Mouse (Mus musculus): ENCODE results near the gene Tspoap1.
A peak's percentile ranks its signal among the peaks of the same experiment; 100 is the strongest.

Gene Tspoap1

DNA sequence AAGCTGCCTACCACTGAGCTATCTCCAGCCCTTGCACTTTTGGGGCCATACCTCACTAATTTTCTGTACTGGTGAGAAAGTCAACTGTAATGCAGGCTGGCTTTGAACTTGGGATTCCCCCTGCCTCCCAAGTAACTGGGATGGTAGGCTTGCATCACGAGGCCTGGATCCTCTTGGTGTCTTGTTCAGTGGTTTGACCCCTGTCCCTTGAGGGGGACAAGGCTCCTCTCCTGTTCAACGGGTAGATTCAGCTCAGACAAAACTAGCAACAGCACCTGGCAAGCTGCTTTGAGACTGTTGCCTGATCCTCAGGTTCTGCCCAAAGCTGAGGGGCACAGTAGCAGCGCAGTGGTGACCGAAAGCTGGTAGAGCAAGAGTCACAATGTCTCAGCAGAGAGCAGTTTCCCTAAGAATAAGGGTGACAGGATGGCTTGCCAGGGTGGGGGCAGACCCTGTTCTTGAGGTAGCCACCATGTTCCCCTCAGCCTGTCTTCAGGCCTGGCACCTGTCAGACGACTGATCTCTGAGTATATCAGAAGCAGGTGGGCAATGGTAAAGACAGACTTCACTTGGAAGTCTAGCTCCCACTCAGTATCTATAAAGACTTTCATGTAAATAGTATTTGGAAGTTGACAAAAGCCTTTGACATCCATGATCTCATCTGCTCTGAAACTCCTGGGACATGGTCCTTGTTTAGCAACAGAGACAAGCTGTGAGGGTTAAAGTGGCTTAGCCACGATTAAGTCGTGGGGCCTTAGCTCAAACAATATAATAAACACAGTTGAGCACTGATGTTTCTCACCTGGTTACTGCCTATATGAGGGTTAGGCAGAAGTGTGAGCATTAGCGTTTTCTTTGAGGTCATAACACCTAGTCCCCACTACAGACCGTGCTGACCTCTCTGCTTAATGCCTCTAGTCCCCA lies 14.4 kb upstream of the Tspoap1 start:
- peak in 1 of 2 experiments; percentile 19 for DNase-seq

DNA sequence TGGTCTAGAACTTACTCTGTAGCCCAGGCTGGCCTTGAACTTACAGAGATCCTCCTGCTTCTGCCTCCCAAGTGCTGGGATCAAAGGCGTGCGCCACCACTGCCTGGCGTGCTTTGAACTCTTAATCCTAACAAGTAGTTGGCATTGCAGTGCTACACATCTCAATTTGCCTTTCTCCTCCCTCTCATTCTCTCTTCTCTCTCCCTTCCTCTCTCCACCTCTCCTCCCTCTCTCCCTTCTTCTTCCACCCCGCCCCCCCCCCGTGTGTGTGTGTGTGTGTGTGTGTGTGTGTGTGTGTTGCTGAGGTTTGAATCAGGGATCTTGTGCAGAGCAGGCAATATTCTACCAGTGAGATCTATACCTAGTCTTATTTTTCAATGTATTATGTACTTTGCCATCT lies 13.0 kb upstream of the Tspoap1 start:
- DNase-seq, result no peak

DNA sequence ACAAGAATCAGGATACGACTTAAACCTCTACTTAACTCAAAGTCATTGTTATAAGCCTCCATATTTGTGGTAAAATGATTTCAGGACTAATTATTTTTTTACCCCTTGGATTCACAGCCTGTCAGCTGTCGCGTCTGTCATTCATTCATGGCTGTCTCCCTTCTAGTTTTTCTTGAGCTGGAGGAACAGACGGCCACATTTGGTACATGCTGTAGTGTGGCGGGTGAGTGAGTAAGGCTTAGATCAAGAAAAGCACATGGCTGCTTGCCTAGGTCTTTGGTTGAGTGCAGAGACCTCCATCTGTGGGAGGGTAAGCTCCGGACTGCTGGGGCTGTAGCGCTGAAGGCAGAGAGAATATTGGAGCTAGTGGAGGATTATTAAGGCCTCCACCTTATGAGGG lies 12.6 kb upstream of the Tspoap1 start:
- no peak for DNase-seq

DNA sequence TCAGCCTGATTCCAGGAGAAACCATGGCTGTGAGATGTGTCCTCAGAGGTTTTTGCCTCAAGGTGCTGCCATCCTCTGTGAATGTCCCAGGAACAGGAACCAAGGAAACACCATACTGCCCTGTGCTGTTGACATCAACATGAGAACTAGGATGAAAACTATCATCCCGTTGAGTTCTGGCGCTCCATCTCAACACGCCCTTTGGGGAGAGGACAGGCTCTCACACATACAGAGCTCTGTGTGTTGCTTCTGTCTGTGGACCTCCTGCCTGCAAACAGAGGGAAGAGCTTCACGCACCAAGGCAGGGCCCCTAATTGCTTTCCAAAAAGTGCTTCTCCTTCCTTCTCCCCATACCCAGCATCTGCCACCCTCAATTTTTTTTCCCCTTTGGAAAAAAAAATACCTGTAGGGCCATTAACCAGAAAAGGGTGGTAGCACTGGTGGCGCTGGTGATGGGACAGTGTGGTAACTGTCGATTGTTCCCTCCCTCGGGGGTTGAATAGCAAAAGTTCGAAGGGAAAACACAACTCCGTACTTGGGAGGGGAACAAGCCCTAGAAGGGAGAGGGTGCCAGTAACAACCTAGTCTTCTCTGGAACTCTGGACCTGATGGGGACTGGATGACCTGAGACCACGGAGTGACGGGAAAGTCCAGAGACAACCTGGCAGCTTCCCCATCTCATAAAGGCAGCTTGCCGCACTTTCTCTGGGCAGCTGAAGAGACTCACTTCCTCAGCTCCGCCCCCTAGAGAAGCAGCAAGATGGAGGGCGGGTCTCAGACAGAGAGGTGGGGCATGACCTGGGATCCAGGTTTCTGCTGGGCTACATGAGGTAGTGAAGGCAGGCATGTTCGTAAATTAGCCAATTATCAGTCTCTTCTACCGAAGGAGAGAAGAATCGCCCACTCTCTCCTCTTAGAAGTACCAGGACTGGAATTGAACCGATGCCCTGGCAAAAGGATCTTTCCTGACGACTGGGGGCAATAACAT lies 11.9 kb upstream of the Tspoap1 start:
- DNase-seq, result peak; percentile 84 to 87

DNA sequence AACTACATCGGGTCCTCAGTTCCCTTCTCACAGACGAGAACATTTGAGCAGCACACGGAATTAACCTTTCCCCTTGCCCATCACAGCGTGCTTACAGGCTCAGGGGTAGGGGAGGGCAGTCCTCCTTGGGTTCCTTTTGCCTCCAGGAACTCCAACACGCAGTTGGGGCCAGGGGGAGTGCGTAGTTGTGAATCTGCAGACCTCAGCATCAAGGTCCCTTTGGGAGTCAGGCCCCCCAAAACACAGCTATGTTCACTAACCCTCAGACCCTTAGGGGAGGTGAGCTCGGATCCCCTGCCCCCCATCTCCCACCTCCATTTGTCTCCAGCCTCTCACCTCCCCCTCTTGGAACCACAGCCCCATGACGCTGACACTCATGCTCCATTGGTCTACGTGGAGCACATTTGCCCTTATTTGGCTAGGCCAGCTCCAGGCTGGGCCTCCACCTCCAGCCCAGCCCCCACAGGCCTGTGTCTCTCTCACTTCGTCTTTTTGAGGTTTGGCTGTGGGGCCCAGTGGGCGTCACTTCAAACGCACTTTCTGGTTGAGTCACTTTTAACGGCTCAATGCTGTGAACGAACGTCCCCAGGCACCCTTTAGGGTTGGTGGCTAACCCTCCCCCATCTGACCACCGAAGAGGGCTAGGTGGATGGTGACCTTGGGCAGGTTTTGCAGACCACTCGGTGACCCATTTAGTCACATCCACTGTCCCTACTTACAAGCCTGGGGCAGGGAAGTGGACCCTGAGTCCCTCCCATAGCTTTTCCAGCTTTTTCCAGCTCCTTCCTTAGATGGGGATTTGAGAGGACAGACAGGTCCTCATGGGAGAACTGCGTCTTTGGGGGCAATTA lies 10.9 kb upstream of the Tspoap1 start:
- peak; percentile 92 to 96 for DNase-seq

DNA sequence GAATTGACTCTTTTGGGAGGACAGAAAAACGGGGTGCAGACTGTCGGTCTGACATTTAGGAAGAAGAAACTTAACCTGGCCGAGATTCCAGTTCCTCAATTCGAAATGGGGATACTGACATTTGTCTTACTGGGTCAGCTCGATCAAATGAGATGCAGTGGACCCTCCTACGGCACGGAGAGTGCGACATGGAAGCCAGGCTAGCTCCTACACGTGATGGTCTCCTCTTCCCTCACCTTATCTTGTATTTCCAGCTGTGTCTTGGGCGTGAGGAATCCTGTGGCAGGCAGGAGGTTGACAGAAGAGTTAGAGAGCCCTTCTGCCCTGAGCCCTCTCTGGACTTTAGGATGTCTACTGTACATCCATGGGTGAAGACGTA lies 10.3 kb upstream of the Tspoap1 start:
- DNase-seq, result no peak

DNA sequence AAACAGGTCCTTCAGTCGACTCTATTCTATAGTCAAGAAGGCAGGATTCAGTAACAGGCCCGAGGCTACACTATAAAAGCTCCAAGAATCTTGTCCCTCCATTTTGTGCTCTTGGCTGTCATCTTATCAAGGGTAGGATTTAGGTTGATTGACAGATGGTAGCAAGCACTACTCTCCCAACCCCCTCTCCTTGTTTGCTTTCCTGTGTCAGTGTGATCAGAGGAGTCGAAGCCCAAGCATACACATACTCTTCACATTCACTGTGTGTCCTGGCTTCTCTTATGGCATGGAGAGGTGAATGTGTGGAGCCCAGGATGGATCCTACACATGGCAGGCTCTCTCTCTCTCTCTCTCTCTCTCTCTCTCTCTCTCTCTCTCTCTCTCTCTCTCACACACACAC lies 9.8 kb upstream of the Tspoap1 start:
- no peak for DNase-seq

DNA sequence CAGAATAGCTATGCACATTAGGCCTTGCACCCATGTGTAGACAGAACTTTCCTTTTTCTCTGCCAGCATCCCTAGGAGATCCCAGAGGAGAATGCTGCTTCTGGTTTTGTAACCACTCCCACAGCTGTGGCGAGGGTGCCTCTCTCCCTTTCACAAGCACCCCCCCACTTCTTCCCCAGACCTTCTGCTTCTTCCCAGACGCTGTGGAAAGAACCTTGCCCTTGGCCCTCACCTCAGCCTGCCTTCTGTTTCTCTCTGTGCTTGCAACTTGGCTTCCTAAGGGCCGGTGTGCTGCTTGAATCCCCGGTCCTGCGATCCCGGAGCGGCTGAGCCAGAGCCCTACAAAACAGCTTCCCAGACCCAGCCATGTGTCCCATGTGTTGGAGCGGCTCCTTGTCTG lies 9.3 kb upstream of the Tspoap1 start:
- DNase-seq, result no peak

DNA sequence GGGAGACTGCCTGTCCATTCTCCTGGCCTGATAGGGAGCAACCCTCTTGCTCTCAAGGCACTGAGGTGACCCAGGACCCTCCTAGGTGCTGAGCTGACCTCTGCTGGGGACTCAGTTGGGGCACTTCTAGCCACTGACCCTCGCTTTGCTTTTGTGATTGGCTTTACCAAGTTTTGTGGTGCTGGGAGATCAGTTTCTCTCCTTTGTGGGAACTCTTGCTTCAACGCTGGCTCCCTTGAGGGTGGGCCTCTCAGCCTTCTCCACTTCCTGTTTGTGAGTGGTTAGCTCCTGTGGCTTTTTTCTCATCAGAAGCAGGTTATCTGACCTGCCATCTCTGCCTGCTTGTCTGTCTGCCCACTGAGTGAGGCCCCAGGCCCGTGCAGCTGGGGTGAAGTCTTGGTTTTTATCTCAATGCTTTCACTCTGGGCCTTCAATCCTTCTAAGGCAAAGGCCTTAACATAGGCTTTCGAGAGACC lies 8.8 kb upstream of the Tspoap1 start:
- peak; percentile 65 for DNase-seq

DNA sequence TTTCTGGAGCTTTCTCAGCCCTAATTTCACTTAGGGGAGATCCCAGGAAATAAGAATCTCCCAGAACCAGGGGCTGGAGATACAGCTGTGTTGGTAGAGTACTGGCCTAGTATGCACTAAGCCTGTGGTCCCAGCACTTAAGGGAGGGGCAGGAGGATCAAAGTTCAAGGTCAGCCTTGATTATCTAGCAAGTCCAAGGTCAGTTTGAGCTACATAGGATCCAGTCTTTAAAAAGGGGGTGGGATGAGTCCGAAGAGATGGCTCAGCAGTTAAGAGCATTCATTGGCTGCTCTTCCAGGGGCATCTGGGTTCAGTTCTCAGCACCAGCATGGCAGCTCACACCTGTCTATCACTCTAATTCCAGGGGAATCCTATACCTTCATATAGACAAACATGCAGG lies 8.0 kb upstream of the Tspoap1 start:
- no peak for DNase-seq

DNA sequence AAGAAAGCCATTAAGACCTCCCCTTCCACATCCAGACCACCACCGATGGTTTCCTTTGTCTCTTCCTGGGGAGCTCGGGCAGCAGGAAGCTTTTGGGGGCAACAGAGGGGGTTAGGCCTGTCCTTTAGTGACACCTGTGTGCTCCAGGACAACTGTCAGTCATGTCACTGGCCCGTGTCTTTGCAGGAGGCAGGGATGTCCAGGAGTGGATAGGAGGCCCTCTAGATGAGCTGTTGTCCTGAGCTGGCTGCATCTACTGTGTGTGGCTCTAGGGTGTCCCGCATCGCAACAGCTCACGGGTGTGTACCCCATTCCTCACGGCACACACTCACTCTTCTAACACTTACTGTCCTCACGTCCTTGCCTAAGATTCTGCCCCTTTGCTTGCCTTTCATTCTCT lies 7.1 kb upstream of the Tspoap1 start:
- DNase-seq, result peak in 1 of 2 experiments; percentile 18

DNA sequence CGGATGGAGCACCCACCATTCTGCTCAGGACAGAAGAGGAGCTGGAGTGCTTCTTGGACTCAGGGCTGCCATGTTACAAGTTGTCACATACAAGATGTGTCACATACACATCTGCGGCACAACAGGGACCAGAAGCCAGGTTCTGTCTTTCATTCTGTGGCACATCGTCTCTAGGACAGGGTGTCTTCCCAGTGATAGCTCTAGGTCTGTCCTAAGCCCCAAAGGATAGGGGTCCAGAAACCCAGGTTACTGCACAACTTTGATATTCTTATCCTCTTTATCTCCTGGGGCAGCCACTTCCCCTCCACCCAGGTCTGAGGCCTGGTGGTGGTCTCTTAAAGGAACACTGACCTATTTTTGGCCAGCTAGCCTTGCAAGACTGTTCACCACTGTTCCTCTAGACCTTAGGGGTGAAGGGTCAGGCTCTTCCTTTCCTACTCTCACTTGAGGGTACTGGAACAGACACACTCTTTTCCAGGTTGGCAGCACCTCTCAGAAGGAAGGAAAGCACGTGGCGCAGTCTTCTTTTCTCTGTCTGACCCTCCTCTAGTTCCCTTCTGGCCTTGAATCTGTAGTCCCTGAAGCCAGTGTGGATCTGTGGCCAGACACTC lies 6.3 kb upstream of the Tspoap1 start:
- DNase-seq, result peak in 1 of 2 experiments; percentile 41

DNA sequence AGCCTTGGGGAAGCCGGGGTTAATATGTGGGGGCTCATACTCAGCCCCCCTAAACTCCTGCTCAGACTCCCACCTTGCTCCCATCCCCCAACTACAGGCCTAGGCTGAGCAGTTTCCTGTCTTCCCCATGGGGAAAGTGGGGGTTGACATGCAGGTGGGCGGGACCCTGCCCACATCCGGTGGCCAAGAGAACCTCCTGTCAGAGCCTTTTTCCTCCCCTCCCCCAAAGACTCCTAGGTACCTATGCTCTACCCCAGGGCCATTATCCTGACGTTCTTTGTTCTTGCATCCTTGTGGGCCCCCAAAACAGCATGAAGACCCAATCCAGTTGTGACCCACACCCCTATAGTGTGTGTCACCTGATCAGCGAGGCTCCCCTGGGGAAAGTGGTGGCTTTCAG lies 5.7 kb upstream of the Tspoap1 start:
- DNase-seq, result peak; percentile 86 to 87

DNA sequence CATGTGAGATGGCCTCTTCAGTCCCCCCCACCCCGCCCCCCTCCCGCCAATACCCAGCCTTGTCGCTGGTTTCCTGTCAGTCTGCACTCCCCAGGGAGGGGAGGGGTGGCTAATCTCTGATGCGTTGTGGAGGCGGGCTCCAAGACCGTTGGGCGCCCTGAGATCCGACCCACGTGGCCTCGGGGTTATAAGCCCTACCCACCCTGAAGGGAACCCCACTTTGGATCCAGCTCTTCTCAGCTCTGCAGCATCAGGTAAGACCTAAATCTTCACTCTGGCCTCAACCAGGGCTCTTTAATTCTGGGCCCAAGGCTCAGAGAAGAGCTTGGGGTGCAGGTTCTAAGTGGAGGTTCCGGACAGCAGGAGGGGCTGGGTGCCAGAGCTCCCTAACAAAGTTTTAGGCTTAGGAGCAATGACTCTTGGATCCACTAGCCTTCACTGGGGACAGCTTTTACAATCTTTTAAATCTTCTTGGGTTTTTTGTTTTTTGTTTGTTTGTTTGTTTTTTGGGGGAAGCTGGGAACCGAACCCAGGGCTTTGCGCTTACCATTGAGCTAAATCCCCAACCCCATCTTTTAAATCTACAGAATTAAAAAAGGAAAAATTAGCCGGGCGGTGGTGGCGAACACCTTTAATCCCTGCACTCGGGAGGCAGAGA lies 4.9 kb upstream of the Tspoap1 start:
- DNase-seq, result peak; percentile 98 to 99

DNA sequence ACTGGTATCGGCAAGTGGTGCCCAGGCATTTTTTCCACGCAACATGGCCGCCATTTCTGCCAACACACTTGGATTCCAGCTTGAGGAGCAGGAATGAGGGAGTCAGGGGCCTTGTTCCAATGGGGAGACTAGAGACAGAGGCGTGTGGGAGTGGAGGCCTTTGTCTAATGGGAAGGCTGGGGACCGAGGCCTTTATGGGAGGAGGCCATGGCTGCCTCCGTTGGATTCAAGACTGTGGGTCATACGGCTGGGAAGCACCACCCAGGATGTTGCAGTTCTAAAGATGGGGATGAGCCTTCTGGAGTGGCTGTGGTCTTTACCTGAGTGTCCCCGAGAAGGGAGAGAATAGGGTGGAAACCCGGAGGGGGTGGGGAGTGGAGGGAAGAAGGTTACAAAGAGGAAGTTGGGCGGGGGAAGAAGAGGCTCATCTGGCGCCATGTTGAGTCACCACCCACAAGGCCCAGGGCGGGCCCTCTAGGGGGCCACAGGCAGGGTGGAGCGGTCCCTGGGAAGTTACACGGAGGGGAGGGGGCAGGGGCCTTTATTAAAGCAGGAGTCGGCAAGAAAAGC lies 4.0 kb upstream of the Tspoap1 start:
- peak; percentile 86 to 87 for DNase-seq

DNA sequence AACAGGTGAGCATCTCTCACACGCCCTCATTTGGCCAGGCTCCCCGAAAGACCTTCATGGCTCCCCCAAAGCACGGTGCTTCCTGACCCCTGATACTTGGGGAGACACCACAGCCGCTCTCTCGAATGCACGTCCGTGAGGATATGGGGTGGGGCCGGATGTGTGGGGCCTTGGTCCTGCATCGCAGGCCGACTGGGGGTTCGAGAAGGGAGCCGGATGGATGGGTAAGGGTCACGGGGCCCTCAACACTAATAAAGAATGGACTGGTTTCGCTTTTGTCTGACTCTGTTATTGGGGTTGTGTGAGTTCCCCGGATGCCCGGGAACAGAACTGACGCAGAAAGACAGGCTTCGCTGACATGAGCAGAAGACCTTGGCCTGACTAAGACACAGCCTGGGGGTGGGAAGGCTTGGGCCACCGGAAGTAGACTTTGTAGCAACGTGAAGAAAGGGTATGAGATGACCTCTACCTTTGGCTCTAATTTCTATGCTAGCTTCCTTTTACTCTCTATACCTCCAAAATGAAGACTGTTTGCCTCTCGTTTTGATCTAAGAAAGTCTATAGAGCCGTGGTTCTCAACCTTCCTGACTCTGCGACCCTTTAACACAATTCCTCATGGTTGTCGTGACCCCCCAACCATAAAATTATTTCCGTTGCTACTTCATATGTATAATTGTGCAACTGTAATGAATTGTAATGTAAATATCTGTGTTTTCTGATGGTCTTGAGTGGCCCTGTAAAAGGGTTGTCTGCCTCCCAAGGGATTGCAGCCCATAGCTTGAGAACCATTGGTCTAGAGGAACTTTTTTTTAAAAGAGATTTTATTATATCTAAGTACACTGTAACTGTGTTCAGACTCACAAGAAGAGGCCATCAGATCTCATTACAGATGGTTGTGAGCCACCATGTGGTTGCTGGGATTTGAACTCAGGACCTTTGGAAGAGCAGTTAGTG lies 3.1 kb upstream of the Tspoap1 start:
- peak; percentile 80 to 82 for DNase-seq

DNA sequence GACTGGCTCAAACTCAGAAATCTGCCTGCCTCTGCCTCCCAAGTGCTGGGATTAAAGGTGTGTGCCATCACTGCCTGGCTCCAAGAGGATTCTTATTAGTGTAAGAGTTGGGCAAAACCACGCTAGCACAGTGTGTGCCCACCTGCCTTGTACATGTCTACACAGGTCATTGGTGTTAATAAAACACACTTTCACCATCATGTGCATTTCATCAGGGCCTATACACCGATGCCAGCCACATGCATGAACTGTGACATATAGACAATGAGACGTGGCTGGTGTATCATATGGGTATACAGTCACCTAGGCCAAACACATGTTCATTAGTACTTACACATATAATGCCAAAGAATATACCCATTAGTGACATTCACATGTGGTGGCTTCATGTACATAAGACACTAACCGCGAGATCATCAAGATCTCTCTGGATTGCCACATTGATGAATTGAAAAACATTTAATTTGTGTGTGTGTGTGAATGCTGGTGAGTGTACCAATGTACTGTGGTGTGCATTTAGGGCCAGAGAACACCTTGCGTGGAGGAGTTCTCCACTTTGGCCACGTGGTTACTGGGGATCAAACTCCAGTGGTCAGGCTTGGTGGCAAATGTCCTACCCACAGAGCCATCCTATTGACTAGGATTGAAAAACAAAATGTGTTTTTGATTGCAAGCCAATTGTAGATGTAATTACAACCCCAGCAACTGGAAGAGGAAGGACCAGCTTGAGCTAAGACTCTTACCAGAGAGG lies 2.0 kb upstream of the Tspoap1 start:
- DNase-seq, result peak; percentile 57 to 59

DNA sequence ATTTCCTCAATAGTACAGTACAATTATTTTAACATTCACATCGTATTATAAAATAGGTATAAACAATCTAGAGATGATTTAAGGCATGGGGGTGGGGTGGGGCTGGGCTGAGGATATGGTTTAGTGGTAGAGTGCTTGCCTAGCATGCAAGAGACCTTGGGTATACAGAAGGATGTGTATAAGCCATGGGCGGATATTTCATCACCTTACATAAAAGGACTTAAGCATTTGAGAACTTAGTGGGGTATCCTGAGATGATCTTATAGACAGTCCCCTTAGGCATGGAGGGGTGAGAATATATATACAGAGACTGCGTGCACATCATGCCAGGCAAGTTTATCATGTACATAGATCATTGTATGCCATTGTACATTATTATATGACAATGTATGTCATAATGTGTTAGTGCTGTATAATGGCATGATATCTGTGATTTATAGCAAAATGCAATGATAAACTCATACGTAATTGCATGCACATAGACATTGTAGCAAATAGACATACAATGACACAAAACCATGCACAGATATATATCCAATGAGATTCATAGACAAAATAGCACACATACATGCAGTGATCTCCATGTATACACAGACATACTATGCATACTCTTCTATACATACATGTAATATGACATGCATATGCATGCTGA lies 1.3 kb upstream of the Tspoap1 start:
- DNase-seq, result peak; percentile 39 to 48

DNA sequence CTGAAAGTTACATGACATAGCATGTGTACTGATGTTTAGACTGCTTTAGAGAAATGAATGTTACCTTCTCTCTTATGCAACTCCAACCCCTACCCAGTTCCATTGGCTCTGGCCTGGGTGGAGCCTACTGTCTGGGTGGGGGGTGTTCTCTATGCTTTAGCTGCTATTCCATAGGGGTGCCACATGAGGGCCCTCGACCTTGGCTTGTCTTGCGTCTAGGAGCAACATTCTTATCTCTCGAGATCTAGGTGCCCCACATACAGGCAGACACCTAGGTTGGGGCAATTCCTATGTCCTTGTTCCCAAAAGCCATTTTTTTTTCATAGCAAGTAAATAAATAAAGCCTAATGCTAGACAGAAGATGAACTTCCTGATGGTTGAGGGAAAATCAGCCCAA lies 734 bp upstream of the Tspoap1 start:
- peak; percentile 86 to 89 for DNase-seq

Data from B cell, adult 2 months (primary cell).